Mouse (Mus musculus): ENCODE results near the gene Pi16. TPM values are rescaled to one million over a fixed set of nuclear protein-coding genes. Genes with fewer than 3 reads are reported as not detected.
A peak's percentile ranks its signal among the peaks of the same experiment; 100 is the strongest.

Pi16 gene
- polyA plus RNA-seq, 1 experiment from 2014 or later = 2.6 TPM

DNA sequence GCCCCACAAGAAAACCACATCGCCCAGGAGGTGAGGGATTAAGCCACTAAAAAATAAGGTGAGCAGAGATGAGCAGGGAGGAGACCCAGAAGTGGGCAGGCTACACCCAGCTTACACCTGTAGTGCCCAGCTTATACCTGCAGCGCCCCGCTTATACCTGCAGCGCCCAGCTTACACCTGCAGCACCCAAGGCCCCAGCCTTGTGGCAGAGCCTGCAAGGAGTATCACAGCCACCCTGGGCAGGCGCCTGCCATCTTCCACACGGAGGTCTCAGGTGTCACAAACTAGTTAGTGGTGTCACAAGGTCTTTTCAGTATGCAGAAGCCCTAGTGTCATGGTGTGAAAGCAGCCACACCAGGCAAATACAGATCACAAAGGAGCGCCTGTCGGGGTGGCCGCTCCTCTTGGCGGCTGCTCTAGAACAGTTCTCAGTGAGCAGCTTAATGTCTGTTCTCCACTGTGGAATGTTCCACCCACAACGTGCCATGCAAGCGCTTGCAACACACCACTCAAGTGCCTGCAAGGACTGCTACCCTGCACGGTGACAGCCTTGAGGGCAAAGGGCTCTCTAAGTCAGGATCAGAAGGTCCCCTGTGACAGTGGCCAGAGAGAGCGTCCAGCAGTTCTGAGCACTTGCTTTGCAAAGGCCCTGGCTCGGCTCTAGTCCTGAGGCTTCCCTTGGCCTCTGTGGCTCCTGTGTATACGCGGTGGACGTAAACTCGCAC lies 18.9 kb downstream of the Pi16 start:
- Histone ChIP-seq H3K36me3 (ENCODE audit: control insufficient read depth, insufficient read depth, low read length) (peaks cover 41% of the 10 kb centered on the region), H3K4me3 (replicated peaks; ENCODE audit: low read length) (no peak overlapping the region), H3K27ac (ENCODE audit: low read length) (no peak overlapping the region), H3K4me2 (ENCODE audit: low read depth, low read length) (no peak overlapping the region), H3K4me1 (ENCODE audit: control insufficient read depth, insufficient read depth, low read length) (peaks cover 12% of the 10 kb centered on the region; the same call in 1 of the 2 replicates), H3K27me3 (ENCODE audit: control insufficient read depth, insufficient read depth, low read length) (no peaks in the 10 kb centered on the region), H3K9me3 (replicated peaks; ENCODE audit: control insufficient read depth, low read length) (no peaks in the 10 kb centered on the region), H3K9ac (ENCODE audit: low read length) (no peak overlapping the region)
- ATAC-seq (ENCODE audit: insufficient read depth, low FRiP score) = no peak
- WGBS = 91% methylated on average over 19 of the region's 19 CpGs

DNA sequence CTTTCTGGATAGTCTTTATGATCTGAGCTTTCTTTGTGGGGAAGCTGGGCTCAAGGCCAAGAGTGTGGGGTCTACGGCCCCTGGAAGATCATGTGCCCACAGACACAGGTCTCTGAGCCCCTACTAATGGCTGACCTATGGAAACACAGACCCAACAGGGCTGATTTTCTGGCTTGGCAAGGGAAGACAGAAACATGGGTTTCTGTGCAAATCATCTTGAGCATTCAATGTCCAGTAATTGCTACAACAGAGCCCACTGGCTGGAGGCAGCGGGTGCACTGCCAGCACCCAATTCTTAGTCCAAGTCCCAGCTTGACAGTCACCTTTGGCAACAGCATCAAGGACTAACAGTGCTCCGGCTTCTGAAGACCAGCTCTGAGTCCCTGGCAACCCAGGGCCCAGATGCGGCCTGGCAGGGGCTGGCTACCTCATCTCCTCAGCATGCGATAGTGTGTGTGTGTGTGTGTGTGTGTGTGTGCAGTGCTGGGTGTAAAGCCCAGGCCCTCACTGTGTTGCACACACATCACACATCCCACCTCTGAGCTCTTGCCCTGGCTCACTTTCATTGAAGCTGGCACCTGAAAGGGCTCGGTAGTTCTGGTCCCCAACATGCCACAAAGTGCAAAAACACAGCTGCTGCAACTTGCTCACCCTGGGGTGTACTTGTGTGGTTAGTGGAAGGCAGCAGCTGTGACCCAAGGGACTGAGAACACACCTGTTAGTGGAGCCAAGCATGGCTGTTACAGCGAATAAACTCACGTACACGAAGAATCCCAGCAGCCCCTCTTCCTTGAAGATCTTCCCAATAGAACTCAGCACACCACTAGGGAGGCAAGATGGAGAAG lies 20.7 kb downstream of the Pi16 start:
- no peak overlapping the region for H3K9ac ChIP-seq (ENCODE audit: low read length)
- no peak overlapping the region for H3K4me2 ChIP-seq (ENCODE audit: low read depth, low read length)
- no peak overlapping the region for H3K4me3 ChIP-seq (replicated peaks; ENCODE audit: low read length)
- H3K9me3 ChIP-seq (replicated peaks; ENCODE audit: control insufficient read depth, low read length) = no peaks in the 10 kb centered on the region
- peak overlapping the region; percentile 50; the same call in 1 of the 2 replicates for H3K27ac ChIP-seq (ENCODE audit: low read length)
- no peaks in the 10 kb centered on the region for H3K27me3 ChIP-seq (ENCODE audit: control insufficient read depth, insufficient read depth, low read length)
- no peak for ATAC-seq (ENCODE audit: insufficient read depth, low FRiP score)
- H3K36me3 ChIP-seq (ENCODE audit: control insufficient read depth, insufficient read depth, low read length) = peaks cover 33% of the 10 kb centered on the region
- WGBS = 83% methylated on average over 9 of the region's 9 CpGs
- peaks cover 25% of the 10 kb centered on the region for H3K4me1 ChIP-seq (ENCODE audit: control insufficient read depth, insufficient read depth, low read length)

DNA sequence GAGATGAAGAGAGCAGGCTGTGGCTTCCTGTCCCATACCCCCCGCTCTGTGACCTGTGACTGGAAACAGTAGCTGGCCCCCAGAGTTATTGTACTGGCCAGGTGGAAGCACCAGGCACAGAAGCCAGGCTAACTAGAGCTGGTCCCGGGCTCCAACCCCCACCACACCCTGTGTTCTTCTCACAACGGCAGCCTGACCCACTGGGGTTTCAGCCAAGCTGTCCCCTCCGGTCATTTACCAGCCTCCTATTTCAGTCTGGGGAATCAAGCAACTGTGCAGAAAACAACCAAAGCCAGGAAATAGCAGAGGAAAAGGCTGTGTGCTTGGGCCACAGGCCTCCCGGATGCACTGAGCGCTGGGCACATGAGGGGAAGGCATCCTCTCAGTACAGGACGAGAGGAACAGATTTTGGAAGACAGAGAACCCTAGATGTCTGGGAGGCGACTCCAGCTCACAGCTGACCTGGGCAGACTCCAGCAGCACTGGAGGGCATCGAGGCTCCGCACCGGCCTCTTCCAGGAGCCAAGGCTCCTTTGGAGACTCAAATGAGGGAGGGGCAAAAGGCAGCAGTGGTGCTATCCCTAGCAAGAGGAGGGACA lies 21.8 kb downstream of the Pi16 start:
- 86% methylated on average over 11 of the region's 11 CpGs for WGBS
- H3K4me1 ChIP-seq (ENCODE audit: control insufficient read depth, insufficient read depth, low read length) = peaks cover 25% of the 10 kb centered on the region
- H3K27ac ChIP-seq (ENCODE audit: low read length) = peak overlapping the region; percentile 50
- no peak overlapping the region for H3K4me3 ChIP-seq (replicated peaks; ENCODE audit: low read length)
- H3K9ac ChIP-seq (ENCODE audit: low read length) = no peak overlapping the region
- H3K36me3 ChIP-seq (ENCODE audit: control insufficient read depth, insufficient read depth, low read length) = peaks cover 31% of the 10 kb centered on the region
- no peaks in the 10 kb centered on the region for H3K9me3 ChIP-seq (replicated peaks; ENCODE audit: control insufficient read depth, low read length)
- no peak overlapping the region for H3K4me2 ChIP-seq (ENCODE audit: low read depth, low read length)
- no peak for ATAC-seq (ENCODE audit: insufficient read depth, low FRiP score)
- H3K27me3 ChIP-seq (ENCODE audit: control insufficient read depth, insufficient read depth, low read length) = no peaks in the 10 kb centered on the region

DNA sequence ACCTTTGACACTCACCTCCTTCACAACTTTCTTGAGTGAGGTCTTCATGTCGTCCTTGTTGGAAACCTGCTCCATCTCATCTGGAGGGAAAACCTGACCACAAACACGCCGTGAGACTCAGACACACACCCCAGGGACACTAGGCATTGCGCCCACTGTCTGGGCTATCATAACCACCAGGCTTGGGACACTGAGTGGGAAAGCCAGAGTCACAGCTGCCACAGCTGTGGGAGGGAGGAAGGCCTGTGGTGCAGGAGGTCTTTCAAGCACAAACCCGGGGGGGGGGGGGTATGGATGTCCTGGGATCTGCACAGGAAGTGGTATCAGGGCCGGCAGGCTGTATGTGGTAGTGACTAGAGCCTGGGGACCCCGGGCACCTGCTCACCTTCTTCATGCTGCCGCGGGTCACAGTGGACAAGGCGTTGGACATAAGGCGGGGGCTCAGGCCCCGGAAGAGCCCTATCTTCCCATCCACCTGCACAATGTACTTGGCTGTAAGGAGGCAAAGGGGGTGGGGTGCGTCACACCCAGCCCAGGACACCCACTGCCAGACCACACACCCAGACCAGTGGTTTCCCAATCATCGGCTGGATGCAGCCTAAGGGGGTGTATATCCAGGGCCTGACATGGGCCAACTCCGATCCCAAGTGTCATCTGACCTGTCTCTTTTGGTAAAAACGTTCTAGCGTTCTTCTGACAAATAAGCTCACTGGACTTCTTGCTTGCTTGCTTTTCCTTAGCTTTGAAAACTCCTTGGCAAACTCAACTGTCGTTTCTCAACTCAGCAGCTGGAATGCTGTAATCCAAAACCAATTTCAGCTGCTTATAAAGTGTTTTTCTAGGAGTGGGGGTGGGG lies 23.2 kb downstream of the Pi16 start:
- peaks cover 28% of the 10 kb centered on the region for H3K4me1 ChIP-seq (ENCODE audit: control insufficient read depth, insufficient read depth, low read length)
- H3K9ac ChIP-seq (ENCODE audit: low read length) = peak overlapping the region; percentile 24
- H3K27me3 ChIP-seq (ENCODE audit: control insufficient read depth, insufficient read depth, low read length) = no peaks in the 10 kb centered on the region
- WGBS = 70% methylated on average over 18 of the region's 18 CpGs
- no peak for ATAC-seq (ENCODE audit: insufficient read depth, low FRiP score)
- H3K4me2 ChIP-seq (ENCODE audit: low read depth, low read length) = no peak overlapping the region
- peaks cover 27% of the 10 kb centered on the region for H3K36me3 ChIP-seq (ENCODE audit: control insufficient read depth, insufficient read depth, low read length)
- no peak overlapping the region for H3K4me3 ChIP-seq (replicated peaks; ENCODE audit: low read length)
- H3K27ac ChIP-seq (ENCODE audit: low read length) = peak overlapping the region; percentile 84
- no peaks in the 10 kb centered on the region for H3K9me3 ChIP-seq (replicated peaks; ENCODE audit: control insufficient read depth, low read length)

DNA sequence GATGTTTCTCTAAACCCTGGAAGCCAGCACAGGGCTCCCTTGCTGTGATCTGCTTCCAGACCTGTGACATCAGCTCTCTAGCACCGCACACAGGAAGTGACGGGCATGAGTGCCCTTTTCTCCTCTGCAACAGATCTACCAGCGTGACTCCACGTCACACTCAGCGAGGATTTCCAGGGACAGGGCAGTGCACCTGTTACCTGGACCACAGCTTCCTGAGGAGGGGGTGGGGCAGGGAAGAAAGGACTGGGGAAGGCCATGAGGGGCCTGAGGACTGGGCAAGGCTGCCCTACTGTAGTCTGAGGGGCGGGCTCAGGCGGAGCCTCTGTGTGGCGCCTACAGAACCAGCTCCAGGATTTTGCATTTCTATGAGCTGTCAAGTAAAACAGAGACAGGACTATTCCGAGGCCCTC lies 24.1 kb downstream of the Pi16 start:
- H3K36me3 ChIP-seq (ENCODE audit: control insufficient read depth, insufficient read depth, low read length) = peaks cover 23% of the 10 kb centered on the region
- no peaks in the 10 kb centered on the region for H3K9me3 ChIP-seq (replicated peaks; ENCODE audit: control insufficient read depth, low read length)
- 0 out of 2 replicates have a peak overlapping the region, but pooled peaks have one; percentile 10 for H3K4me3 ChIP-seq (replicated peaks; ENCODE audit: low read length)
- H3K4me1 ChIP-seq (ENCODE audit: control insufficient read depth, insufficient read depth, low read length) = peaks cover 38% of the 10 kb centered on the region
- peak overlapping the region; percentile 84 for H3K27ac ChIP-seq (ENCODE audit: low read length)
- WGBS = 18% methylated on average over 9 of the region's 9 CpGs
- ATAC-seq (ENCODE audit: insufficient read depth, low FRiP score) = peak; percentile 41; the same call in 1 of the 2 replicates
- H3K27me3 ChIP-seq (ENCODE audit: control insufficient read depth, insufficient read depth, low read length) = no peaks in the 10 kb centered on the region
- H3K4me2 ChIP-seq (ENCODE audit: low read depth, low read length) = peak overlapping the region; percentile 22; the same call in 1 of the 2 replicates
- H3K9ac ChIP-seq (ENCODE audit: low read length) = peak overlapping the region; percentile 55; the same call in 1 of the 2 replicates

DNA sequence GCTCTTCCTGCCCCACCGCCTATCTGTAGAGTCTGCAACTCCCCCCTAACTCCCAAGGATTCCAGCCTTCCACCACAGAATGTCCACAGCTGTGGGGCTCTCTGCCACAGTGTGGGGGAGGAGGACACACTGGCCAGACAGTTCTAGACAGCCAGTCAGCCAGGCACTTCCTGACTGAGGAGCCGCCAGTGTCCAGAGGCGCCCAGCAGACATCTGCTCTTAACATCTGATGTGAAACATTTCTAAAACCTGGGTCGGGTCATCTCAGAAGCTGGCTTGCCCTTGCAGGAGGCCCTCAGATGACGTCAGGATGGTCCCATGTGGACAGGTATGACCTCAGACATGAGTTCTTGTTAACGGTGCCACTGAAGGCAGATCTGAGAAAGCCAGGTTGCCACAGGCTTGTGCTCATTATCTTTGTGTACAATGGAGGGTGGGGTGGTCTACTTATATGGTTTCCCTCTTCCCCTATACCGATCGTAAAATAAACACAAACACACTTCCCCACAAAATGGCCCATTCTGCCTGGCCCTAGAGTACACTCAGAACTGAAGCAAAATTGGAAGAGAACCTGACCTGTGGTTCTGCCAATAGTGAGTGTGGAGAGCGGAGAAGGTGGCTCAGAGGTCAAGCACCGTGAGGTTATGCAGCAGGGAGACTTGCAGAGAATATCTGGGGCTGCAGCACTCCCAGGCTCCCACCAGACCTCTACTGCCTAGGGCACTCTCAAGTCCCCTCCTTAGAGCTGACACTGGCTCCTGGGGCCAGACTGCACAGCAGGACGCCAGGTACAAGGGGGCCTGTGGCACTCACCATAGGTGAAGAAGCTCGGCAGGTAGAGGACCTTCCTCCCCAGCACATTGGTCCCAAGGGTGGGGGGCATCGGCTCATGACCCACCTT lies 24.8 kb downstream of the Pi16 start:
- peaks cover 39% of the 10 kb centered on the region for H3K4me1 ChIP-seq (ENCODE audit: control insufficient read depth, insufficient read depth, low read length)
- H3K4me3 ChIP-seq (replicated peaks; ENCODE audit: low read length) = 0 out of 2 replicates have a peak overlapping the region, but pooled peaks have one; percentile 10
- no peaks in the 10 kb centered on the region for H3K9me3 ChIP-seq (replicated peaks; ENCODE audit: control insufficient read depth, low read length)
- WGBS = 37% methylated on average over 13 of the region's 13 CpGs
- H3K36me3 ChIP-seq (ENCODE audit: control insufficient read depth, insufficient read depth, low read length) = peaks cover 18% of the 10 kb centered on the region; the same call in 1 of the 2 replicates
- ATAC-seq (ENCODE audit: insufficient read depth, low FRiP score) = peak; percentile 73
- peak overlapping the region; percentile 55 for H3K9ac ChIP-seq (ENCODE audit: low read length)
- H3K4me2 ChIP-seq (ENCODE audit: low read depth, low read length) = peak overlapping the region; percentile 22; the same call in 1 of the 2 replicates
- H3K27ac ChIP-seq (ENCODE audit: low read length) = peak overlapping the region; percentile 84
- no peaks in the 10 kb centered on the region for H3K27me3 ChIP-seq (ENCODE audit: control insufficient read depth, insufficient read depth, low read length)

DNA sequence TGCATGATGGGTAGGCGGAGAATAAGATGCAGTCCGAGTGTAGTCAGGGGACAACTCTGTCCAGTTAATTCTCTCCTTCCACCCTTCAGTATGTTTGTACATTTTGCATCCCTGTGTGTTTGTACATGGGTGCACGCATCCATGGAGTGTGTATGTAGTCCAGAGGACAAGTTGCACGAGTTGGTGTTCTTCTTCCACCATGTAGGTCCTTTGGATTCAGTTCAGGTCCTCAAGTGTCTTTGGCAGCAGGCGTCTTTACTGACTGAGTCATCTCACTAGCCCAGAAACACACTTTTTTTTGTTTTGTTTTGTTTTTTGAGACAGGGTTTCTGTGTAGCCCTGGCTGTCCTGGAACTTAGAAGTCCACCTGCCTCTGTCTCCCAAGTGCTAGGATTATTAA lies 25.8 kb downstream of the Pi16 start:
- H3K9me3 ChIP-seq (replicated peaks; ENCODE audit: control insufficient read depth, low read length) = no peaks in the 10 kb centered on the region
- H3K27me3 ChIP-seq (ENCODE audit: control insufficient read depth, insufficient read depth, low read length) = no peaks in the 10 kb centered on the region
- no peak overlapping the region for H3K9ac ChIP-seq (ENCODE audit: low read length)
- no peak overlapping the region for H3K4me3 ChIP-seq (replicated peaks; ENCODE audit: low read length)
- H3K27ac ChIP-seq (ENCODE audit: low read length) = no peak overlapping the region
- H3K36me3 ChIP-seq (ENCODE audit: control insufficient read depth, insufficient read depth, low read length) = peaks cover 15% of the 10 kb centered on the region; the same call in 1 of the 2 replicates
- no peak overlapping the region for H3K4me2 ChIP-seq (ENCODE audit: low read depth, low read length)
- ATAC-seq (ENCODE audit: insufficient read depth, low FRiP score) = no peak
- H3K4me1 ChIP-seq (ENCODE audit: control insufficient read depth, insufficient read depth, low read length) = peaks cover 42% of the 10 kb centered on the region
- 84% methylated on average over 5 of the region's 5 CpGs for WGBS

DNA sequence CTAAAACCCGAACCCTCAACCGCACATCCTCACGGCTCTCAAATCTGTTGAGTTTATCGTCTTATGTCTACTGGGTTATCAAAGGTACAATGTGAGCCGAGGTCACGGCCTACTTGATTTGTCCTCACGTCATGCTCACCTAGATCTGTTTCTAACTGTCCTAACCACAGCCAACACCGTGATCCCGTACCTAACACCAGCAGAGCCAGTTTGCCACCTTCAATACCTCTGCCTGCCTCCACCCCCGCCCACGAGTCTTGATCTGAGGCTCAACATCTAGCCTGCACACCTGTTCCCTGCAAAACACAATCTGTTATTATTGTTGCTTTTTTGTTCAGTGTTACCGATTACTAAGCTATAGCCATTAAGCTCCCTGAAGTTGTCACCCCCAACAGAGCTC lies 27.8 kb downstream of the Pi16 start:
- Histone ChIP-seq H3K4me1 (ENCODE audit: control insufficient read depth, insufficient read depth, low read length) (peaks cover 46% of the 10 kb centered on the region), H3K36me3 (ENCODE audit: control insufficient read depth, insufficient read depth, low read length) (0 out of 2 replicates have a peak, but pooled peaks cover 12% of the 10 kb centered on the region), H3K4me2 (ENCODE audit: low read depth, low read length) (no peak overlapping the region), H3K27me3 (ENCODE audit: control insufficient read depth, insufficient read depth, low read length) (no peaks in the 10 kb centered on the region), H3K9me3 (replicated peaks; ENCODE audit: control insufficient read depth, low read length) (no peaks in the 10 kb centered on the region), H3K9ac (ENCODE audit: low read length) (no peak overlapping the region), H3K27ac (ENCODE audit: low read length) (no peak overlapping the region), H3K4me3 (replicated peaks; ENCODE audit: low read length) (no peak overlapping the region)
- no peak for ATAC-seq (ENCODE audit: insufficient read depth, low FRiP score)
- WGBS = 83% methylated on average over 12 of the region's 12 CpGs

Data from stomach, embryonic 16.5 days (tissue).